Mouse (Mus musculus) testis, adult 2 months (tissue): ENCODE results near the gene Gpc6. TPM values are rescaled to one million over a fixed set of nuclear protein-coding genes. Genes with fewer than 3 reads are reported as not detected.

Experiments
- H3K27ac ChIP-seq: fragments of 200-500 bp; 2 replicates; pipeline ENCODE4 v1.5.1; 2012; ENCODE audit warnings: low read depth, low read length; ENCODE audit not compliant: control insufficient read depth, insufficient read depth
- H3K27me3 ChIP-seq: fragments of 200-500 bp; 2 replicates; pipeline ENCODE4 v1.6.1; 2012; ENCODE audit warnings: mild to moderate bottlenecking, low read length, moderate library complexity; ENCODE audit not compliant: control insufficient read depth, insufficient read depth
- H3K36me3 ChIP-seq: fragments of 200-500 bp; 2 replicates; pipeline ENCODE4 v1.6.1; 2012; ENCODE audit warnings: mild to moderate bottlenecking, low read length; ENCODE audit not compliant: control insufficient read depth, insufficient read depth
- H3K4me1 ChIP-seq: fragments of 200-500 bp; 2 replicates; pipeline ENCODE4 v1.6.1; 2012; ENCODE audit warnings: low read length; ENCODE audit not compliant: control insufficient read depth, insufficient read depth
- H3K4me3 ChIP-seq: fragments of 200-500 bp; 2 replicates; pipeline ENCODE4 v1.5.1; 2012; ENCODE audit warnings: low read depth, mild to moderate bottlenecking, low read length, moderate library complexity, mixed read lengths; ENCODE audit not compliant: control insufficient read depth
- CTCF ChIP-seq: fragments of 200-500 bp; IDR thresholded peaks from 2 replicates; pipeline ENCODE4 v1.5.1; 2012; ENCODE audit warnings: low read depth, mild to moderate bottlenecking, inconsistent platforms, low read length, moderate library complexity; ENCODE audit not compliant: control insufficient read depth, insufficient read depth, insufficient replicate concordance
- POLR2A ChIP-seq: fragments of 200-500 bp; IDR thresholded peaks from 2 replicates; pipeline ENCODE4 v1.6.1; 2012; ENCODE audit warnings: low read depth, mild to moderate bottlenecking, inconsistent platforms, low read length, moderate library complexity; ENCODE audit not compliant: control insufficient read depth
- polyA plus RNA-seq: library from polyadenylated mRNA; depleted of rRNA; stranded (reverse); fragments of >200 nt; gene quantifications from 2 replicates; pipeline ENCODE4 v1.2.3, GENCODE M21; 2012

Gpc6 gene
- polyA plus RNA-seq, 1 experiment, result 0.35 TPM

- no peaks in the 10 kb centered on the region for H3K27me3 ChIP-seq
- TF ChIP-seq CTCF (no peak), POLR2A (no peak)
Measured at GRCm38 (mm10) chr14:117695565-117695964, 770.5 kb downstream of the Gpc6 start.

GRCm38 (mm10) chr14:117700670-117701280 is 775.7 kb downstream of the Gpc6 start:
- Histone ChIP-seq H3K4me3 (no peak overlapping the region), H3K36me3 (no peaks in the 10 kb centered on the region), H3K27ac (no peak overlapping the region), H3K4me1 (peaks cover 2% of the 10 kb centered on the region; the same call in 1 of the 2 replicates), H3K27me3 (no peaks in the 10 kb centered on the region)
- no peak for TF ChIP-seq POLR2A
- no peak for TF ChIP-seq CTCF

More at GRCm38 (mm10) chr14:117695565-117695964, 770.5 kb downstream of the Gpc6 start:
- no peak overlapping the region for H3K4me3 ChIP-seq
- H3K4me1 ChIP-seq, result peaks cover 2% of the 10 kb centered on the region; the same call in 1 of the 2 replicates
- no peak overlapping the region for H3K27ac ChIP-seq
- no peaks in the 10 kb centered on the region for H3K36me3 ChIP-seq

- no peak overlapping the region for H3K27ac ChIP-seq
- TF ChIP-seq CTCF (no peak), POLR2A (no peak)
- no peaks in the 10 kb centered on the region for H3K27me3 ChIP-seq
- no peak overlapping the region for H3K4me3 ChIP-seq
- no peaks in the 10 kb centered on the region for H3K36me3 ChIP-seq
- no peaks in the 10 kb centered on the region for H3K4me1 ChIP-seq
Measured at GRCm38 (mm10) chr14:117708817-117709216, 783.7 kb downstream of the Gpc6 start.

- no peaks in the 10 kb centered on the region for H3K36me3 ChIP-seq
- H3K4me3 ChIP-seq, result no peak overlapping the region
- no peak for TF ChIP-seq CTCF
- no peak for TF ChIP-seq POLR2A
- H3K27me3 ChIP-seq, result no peaks in the 10 kb centered on the region
- no peaks in the 10 kb centered on the region for H3K4me1 ChIP-seq
- no peak overlapping the region for H3K27ac ChIP-seq
Measured at GRCm38 (mm10) chr14:117710463-117710911, 785.4 kb downstream of the Gpc6 start.

GRCm38 (mm10) chr14:117712311-117712710 is 787.2 kb downstream of the Gpc6 start:
- TF ChIP-seq CTCF, result no peak
- no peak for TF ChIP-seq POLR2A
- Histone ChIP-seq H3K4me1 (no peaks in the 10 kb centered on the region), H3K36me3 (no peaks in the 10 kb centered on the region), H3K27ac (no peak overlapping the region), H3K4me3 (no peak overlapping the region), H3K27me3 (no peaks in the 10 kb centered on the region)

- no peak for TF ChIP-seq CTCF
- no peak for TF ChIP-seq POLR2A
- H3K36me3 ChIP-seq, result no peaks in the 10 kb centered on the region
- no peak overlapping the region for H3K27ac ChIP-seq
- no peaks in the 10 kb centered on the region for H3K27me3 ChIP-seq
- H3K4me1 ChIP-seq, result no peaks in the 10 kb centered on the region
- H3K4me3 ChIP-seq, result no peak overlapping the region
Measured at GRCm38 (mm10) chr14:117714165-117714564, 789.0 kb downstream of the Gpc6 start.

GRCm38 (mm10) chr14:117716305-117716704 is 791.2 kb downstream of the Gpc6 start:
- no peaks in the 10 kb centered on the region for H3K4me1 ChIP-seq
- no peak overlapping the region for H3K27ac ChIP-seq
- H3K27me3 ChIP-seq, result no peaks in the 10 kb centered on the region
- TF ChIP-seq CTCF (no peak), POLR2A (no peak)
- H3K4me3 ChIP-seq, result no peak overlapping the region
- no peaks in the 10 kb centered on the region for H3K36me3 ChIP-seq
